Mouse (Mus musculus) large intestine, adult 2 months (tissue): ENCODE measurements around the gene Il2rg. TPM values are rescaled to one million over a fixed set of nuclear protein-coding genes. Genes with fewer than 3 reads are reported as not detected.

ENCODE experiments used
- DNase-seq: peaks from one replicate; pipeline ENCODE4 v3.0.0-alpha.2; 2012; ENCODE audit warnings: low read depth, low spot score
- WGBS: fragments of 180-500 bp; shearing (Covaris S2); methylation state at CpG from one replicate; pipeline ENCODE4 v1.1.7; 2018; 5-methylcytosine and 5-hydroxymethylcytosine counted together
- polyA plus RNA-seq: library from polyadenylated mRNA; depleted of rRNA; stranded (reverse); fragments of >200 nt; gene quantifications from 2 replicates; pipeline ENCODE4 v1.2.3, GENCODE M21; 2012; rRNA removed

Gene Il2rg
- polyA plus RNA-seq, result 23.9 and 24.0 TPM in 2 replicates

GRCm38 (mm10) chrX:101268025-101268754, at the start of gene Il2rg:
Gene Il2rg (minus strand): TSS chrX:101268255.
- WGBS, result 65% methylated on average over 5 of the region's 5 CpGs
- DNase-seq, result no peak

GRCm38 (mm10) chrX:101313625-101314359, 45.7 kb upstream of the Il2rg start:
- 51% methylated on average over 6 of the region's 6 CpGs for WGBS
- no peak for DNase-seq

GRCm38 (mm10) chrX:101309299-101309698, 41.2 kb upstream of the Il2rg start:
- DNase-seq, result no peak

GRCm38 (mm10) chrX:101304646-101305045, 36.6 kb upstream of the Il2rg start:
- WGBS, result 75% methylated on average over 2 of the region's 2 CpGs
- DNase-seq, result no peak

More at GRCm38 (mm10) chrX:101309299-101309698, 41.2 kb upstream of the Il2rg start:
- 92% methylated on average over 5 of the region's 5 CpGs for WGBS

- WGBS, result 83% methylated on average over 9 of the region's 9 CpGs
These were observed 33.6 kb upstream of the Il2rg start for GRCm38 (mm10) chrX:101301654-101302053.

GRCm38 (mm10) chrX:101300427-101301030, 32.5 kb upstream of the Il2rg start:
- WGBS, result 54% methylated on average over 13 of the region's 13 CpGs
- DNase-seq, result no peak

More at GRCm38 (mm10) chrX:101301654-101302053, 33.6 kb upstream of the Il2rg start:
- DNase-seq, result no peak

GRCm38 (mm10) chrX:101299473-101300426, 31.7 kb upstream of the Il2rg start:
- 42% methylated on average over 12 of the region's 13 CpGs for WGBS
- no peak for DNase-seq

GRCm38 (mm10) chrX:101299055-101299454, 31.0 kb upstream of the Il2rg start, which contains the start of gene Nlgn3:
Gene Nlgn3 (plus strand): TSS chrX:101299168.
- DNase-seq, result no peak
- WGBS, result 27% methylated on average over 18 of the region's 24 CpGs

- WGBS, result 91% methylated on average over 10 of the region's 10 CpGs
- no peak for DNase-seq
These were observed 22.1 kb upstream of the Il2rg start for GRCm38 (mm10) chrX:101290111-101290510.

GRCm38 (mm10) chrX:101289037-101289436, 21.0 kb upstream of the Il2rg start:
- WGBS, result 90% methylated on average over 7 of the region's 7 CpGs
- DNase-seq, result no peak

GRCm38 (mm10) chrX:101288432-101288831, 20.4 kb upstream of the Il2rg start:
- WGBS, result 92% methylated on average over 6 of the region's 6 CpGs
- no peak for DNase-seq

GRCm38 (mm10) chrX:101287543-101287942, 19.5 kb upstream of the Il2rg start:
- WGBS, result 90% methylated on average over 3 of the region's 3 CpGs
- DNase-seq, result no peak

- WGBS, result 93% methylated on average over 14 of the region's 14 CpGs
These were observed 18.1 kb upstream of the Il2rg start for GRCm38 (mm10) chrX:101285953-101286670.

GRCm38 (mm10) chrX:101285534-101285933, 17.5 kb upstream of the Il2rg start:
- WGBS, result 25% methylated on average over 6 of the region's 6 CpGs
- DNase-seq, result no peak

More at GRCm38 (mm10) chrX:101285953-101286670, 18.1 kb upstream of the Il2rg start:
- DNase-seq, result no peak

GRCm38 (mm10) chrX:101282813-101283212, 14.8 kb upstream of the Il2rg start:
- DNase-seq, result no peak
- WGBS, result 87% methylated on average over 6 of the region's 6 CpGs

GRCm38 (mm10) chrX:101273875-101274738, 6.1 kb upstream of the Il2rg start, which contains the start of gene Med12:
Gene Med12 (plus strand): TSS chrX:101274030.
- WGBS, result 16% methylated on average over 54 of the region's 54 CpGs
- DNase-seq, result peak; percentile 39

GRCm38 (mm10) chrX:101273410-101273809, 5.4 kb upstream of the Il2rg start:
- WGBS, result 19% methylated on average over 6 of the region's 6 CpGs
- DNase-seq, result no peak

GRCm38 (mm10) chrX:101268755-101269124, 685 bp upstream of the Il2rg start, which contains the start of gene Gm20489:
Gene Gm20489 (minus strand): TSS chrX:101269023.
- no peak for DNase-seq
- WGBS, result 72% methylated on average over 3 of the region's 3 CpGs
